Mouse (Mus musculus) cerebellum, adult 11-12 months (tissue): ENCODE measurements around the gene Scn5a.

Experiments
- DNase-seq: peaks from one replicate; pipeline ENCODE4 v3.0.0; 2022

Scn5a gene

GRCm38 (mm10) chr9:119578636-119579438, at the start of gene Scn5a:
Gene Scn5a, minus strand, starts transcription at chr9:119579016.
- no peak for DNase-seq

- no peak for DNase-seq
Measured at GRCm38 (mm10) chr9:119627227-119627626, 48.4 kb upstream of the Scn5a start.

- no peak for DNase-seq
Measured at GRCm38 (mm10) chr9:119624151-119624550, 45.3 kb upstream of the Scn5a start.

DNA sequence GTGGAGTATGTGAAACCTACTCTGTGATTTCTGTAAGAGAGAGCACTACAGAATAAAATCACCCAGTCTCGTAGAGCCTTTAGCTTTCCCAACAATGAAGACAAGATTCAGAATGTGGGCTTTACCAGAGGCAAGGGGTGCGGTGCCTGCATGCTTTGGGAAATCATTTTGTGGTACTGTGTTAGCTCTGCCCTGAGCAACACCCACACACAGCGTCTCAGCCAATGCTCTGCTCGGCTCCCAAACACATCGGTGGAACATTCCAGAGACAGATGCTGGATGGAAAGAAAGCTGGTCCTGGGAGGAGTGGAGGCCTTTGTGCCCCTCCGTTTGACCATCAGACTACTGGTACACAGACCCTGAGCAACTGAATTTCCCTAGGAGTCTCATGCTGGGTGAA, 36.0 kb upstream of the Scn5a start:
- no peak for DNase-seq

GRCm38 (mm10) chr9:119610563-119611166, 31.8 kb upstream of the Scn5a start:
- no peak for DNase-seq

DNA sequence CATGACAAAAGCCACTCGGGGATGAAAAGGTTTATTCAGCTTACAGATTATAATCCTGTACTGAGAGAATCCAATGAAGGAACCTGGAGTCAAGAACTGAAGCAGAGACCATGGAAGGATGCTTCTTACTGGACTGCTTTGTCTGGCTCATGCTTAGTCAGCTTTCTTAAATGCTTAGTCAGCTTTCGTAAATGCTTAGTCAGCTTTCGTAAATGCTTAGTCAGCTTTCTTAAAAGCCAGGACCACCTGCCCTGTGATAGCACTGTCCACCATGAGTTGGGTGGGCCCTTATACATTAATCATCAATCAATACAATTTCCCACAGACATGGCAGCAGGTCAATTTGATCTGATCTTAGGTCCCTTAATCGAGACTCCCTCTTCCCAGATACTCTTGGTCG, 28.1 kb upstream of the Scn5a start:
- DNase-seq: no peak

DNA sequence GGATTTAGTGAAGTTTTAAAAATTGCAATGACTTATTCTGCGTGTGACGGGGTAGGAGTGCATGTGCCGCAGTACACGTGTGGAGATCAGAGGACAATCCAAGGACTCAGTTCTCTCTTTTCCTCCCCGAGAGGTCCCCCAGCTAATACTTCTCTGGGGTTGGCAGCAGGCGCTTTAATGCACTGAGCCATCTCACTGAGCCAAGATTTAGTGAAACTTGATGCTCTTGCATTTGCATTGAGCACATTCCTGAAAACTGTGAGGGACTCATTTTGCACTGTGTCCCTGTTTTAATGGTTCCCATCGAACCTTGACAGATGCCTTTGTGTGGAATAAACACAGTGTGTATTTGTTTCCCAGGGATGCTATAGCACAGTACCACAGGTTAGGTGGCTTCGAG, 25.8 kb upstream of the Scn5a start:
- no peak for DNase-seq

DNA sequence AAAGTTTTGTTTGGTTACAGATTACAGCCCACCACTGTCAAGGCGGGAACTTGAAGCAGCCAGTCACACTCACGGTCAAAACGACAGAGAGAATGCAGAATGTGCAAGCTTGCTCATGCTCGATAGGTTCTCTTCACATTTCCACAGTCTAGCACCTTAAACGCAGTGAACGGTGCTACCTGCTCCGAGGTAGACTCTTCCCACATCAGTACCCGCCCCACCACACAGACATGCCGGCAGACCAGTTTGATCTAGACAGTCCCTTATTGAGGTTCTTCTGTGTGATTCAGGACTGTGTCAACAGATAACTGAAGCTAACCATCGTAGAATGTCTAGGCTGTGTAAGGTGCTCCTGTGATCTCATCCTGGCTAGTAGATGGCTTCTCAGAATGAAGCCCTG, 19.7 kb upstream of the Scn5a start:
- DNase-seq: no peak

DNA sequence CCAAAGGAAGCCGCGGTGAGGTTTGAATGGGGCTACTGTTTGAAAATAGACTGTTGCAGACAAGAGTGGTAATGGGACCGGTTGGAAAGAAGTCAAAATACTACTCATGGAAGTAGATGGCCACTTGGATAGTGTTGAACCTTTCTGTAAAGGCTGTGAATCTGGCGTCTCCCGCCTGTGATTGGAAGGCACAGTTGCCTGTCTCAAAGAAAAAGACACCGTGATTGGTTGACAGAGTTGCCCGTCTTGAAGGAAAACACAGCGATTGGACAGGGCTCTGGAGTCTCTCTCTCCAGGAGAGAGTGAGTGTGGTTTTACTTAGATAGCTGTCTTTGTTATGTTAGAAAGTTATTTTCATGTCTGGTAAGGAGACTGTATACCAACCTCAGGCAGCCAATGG, 18.5 kb upstream of the Scn5a start:
- DNase-seq: no peak

DNA sequence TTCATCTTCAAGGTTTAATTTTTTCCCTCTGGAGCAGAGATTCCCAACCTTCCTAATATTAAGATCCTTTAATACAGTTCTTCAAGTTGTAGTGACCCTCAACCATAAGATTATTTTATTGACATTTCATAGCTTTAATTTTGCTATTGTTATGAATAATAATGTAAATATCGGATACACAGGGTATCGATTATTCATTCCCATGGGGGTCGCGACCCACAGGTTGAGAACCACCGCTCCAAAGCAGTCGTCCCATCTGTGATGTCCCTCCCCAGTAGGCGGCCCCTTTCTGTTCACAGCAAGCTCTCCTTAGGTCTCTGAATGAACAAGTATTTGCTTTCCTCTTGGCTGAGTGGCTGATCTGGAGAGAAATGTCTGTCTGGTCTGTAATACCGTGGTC, 10.8 kb upstream of the Scn5a start:
- no peak for DNase-seq

DNA sequence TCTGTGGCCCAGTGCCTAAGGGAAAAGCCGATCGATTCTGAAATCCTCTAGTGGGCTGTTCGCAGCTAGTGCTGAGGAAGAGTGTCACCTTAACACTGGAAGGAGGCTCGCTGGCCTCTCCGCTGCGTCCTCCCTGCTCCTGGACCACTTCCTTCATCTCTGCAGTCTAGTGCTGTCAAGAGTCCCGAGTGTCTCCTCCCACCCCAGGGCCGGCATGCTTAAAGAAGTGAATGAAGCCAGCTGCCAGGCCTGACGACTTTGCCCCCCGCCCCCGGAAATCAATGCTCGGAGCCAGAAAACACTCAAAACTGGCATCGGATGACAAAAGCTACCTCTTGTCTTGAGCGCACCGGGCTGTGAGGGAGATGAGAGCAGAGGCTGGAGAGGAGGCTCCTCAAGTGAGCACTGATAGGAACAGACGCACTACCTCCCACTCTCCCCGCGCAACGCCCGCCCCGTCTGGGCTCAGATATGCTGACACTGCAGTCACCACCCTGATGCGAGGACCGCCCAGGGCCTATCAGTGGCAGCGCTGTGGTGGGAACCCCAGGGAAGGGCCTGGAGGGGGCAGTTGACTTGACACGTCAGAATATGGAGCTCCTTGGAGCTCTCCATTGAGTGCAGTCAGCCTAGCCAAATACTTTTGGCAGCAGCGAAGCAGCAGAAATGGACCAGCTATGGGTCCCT, 10.1 kb upstream of the Scn5a start:
- DNase-seq: no peak

GRCm38 (mm10) chr9:119580668-119581067, 1.9 kb upstream of the Scn5a start:
- peak; percentile 23 for DNase-seq

DNA sequence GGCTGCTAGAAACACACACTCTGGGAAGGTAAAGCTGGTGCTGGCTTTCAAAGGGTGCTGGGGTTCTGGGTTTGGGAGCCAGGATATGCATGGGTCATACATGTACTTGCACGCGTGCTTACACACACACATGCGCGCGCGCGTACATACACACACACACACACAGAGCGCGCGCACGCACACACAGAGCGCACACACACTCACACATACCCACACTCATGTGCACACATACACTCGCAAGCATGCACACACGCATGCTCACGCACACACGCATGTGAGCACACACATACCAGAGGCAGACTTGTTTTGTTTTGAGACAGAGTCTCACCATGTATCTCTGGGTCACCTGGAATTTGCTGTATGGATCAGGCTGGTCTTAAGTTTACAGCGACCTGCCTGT, 1.4 kb upstream of the Scn5a start:
- no peak for DNase-seq

DNA sequence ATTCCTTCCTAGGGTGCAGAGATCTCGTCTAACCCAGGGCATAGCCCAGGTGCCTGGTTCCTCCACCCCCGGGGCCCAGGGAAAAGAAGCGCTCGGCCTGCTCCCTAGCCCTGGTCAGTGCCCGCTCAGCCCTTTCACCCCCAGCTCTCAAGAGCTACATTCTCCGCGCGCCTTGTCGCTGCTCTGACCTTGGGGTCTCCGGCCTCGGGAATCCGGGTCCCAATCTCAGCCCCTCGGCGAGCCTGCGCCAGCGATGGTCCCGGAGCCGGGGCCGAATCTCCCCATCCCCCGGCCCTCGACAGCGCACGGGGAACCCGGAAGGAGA, 543 bp downstream of the Scn5a start:
- DNase-seq: no peak

- DNase-seq: no peak
Measured at GRCm38 (mm10) chr9:119576977-119577376, 1.8 kb downstream of the Scn5a start.

DNA sequence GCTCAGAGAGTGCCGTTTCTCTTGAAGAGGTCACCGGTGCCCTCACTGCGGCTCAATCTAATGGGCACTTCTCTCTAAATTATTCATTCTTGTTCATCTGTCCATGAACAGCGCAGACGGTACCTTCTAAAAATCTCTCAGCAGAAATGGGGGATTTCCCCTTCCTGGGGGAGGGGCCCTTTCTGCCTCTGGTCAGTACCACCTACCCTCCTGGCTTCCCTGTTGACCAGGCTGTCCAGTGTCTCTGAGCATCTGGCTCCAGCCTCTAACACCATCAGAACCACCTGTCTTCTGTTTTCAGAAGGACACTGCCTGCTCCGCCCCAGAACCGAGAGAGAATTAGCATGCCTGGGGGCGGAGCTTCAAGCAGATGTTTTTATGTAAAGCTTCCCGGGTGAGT, 3.1 kb downstream of the Scn5a start:
- DNase-seq: no peak

GRCm38 (mm10) chr9:119574366-119574765, 4.5 kb downstream of the Scn5a start:
- DNase-seq: no peak

GRCm38 (mm10) chr9:119573009-119573408, 5.8 kb downstream of the Scn5a start:
- no peak for DNase-seq

DNA sequence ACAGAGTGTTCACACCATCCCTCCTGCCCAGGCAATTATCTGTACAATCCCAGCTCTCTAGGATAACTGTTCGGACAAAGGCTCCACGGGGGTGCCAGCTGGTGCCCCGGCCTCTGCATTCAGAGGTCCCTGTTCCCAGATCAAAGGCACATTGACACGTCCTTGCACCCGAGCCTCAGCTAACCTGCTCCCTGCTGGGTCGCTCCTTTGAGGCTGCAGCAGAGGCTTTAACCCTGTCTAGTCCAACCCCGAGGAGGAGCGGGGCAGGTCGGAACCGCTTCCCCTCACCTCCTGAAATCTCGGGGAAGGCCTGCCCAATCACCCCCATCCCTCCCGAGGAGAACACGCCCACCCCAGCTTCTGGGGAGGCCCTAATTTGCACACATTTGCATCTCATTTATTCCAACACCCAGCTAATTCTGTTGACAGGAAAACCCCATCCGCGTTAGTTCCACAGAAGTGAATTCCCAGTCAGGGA, 7.4 kb downstream of the Scn5a start:
- no peak for DNase-seq

DNA sequence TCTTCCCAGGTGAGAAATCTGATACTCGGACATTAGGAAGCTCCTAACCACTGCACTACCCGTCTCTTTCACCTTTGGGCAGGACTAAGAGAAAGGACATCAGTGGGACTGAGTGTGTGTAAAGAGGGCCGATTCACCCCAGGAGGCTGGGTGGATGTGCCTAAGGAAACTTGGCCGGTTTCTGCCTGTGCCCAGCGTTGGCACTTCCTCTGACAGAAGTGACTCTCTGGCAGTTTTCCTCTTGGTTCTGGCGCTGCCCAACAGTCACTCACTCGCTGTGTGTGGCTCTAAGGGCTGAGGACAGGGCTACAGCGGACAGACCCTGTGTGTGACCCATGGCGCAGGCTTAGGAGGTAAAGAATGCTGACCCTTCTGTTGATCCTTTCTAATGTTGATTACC, 8.2 kb downstream of the Scn5a start:
- no peak for DNase-seq

GRCm38 (mm10) chr9:119568732-119569131, 10.1 kb downstream of the Scn5a start:
- DNase-seq: no peak

DNA sequence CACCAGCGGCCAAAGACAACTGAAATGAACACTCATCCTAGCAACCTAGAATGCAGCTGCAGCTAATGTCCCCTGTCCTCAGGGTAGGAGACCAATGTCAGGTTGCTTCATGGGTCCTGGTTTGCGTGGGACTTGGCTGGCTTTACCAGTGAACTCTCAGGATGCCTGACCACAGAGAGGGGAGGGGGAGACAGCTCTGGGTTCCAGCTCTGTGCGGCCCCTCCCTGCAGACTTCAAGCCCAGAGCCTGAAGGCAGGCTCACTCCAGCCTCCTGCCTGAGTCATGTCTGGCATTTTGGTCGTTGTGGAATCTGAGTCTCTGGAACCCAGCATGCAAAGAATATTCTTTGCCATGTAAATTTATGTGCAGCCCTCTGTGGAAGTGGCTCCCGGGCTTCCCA, 11.0 kb downstream of the Scn5a start:
- no peak for DNase-seq

GRCm38 (mm10) chr9:119566214-119566613, 12.6 kb downstream of the Scn5a start:
- DNase-seq: no peak

GRCm38 (mm10) chr9:119564803-119565202, 14.0 kb downstream of the Scn5a start:
- DNase-seq: no peak
